Comparison of ENCODE assay signal across 9 mouse cellular contexts in genomic region chr7:27675222-27675612, GRCm38 (mm10). TPM values are rescaled to one million over a fixed set of nuclear protein-coding genes. Genes with fewer than 3 reads are reported as not detected.
DNase-seq lines count a peak whose midpoint lies in the region; ATAC-seq and TF ChIP-seq lines count a peak whose summit lies in the region.
"Had no signal": no experiment of that assay in that cellular context is flagged by ENCODE, and none has a peak within 500 bp of the region (broad histone marks: within the 10 kb centered on the region; RNA-seq: fewer than 3 reads in every experiment).

No protein-coding gene starts in this region.

- no peaks in the 10 kb centered on the region for H3K9me3 ChIP-seq in embryonic facial prominence, embryonic 13.5 days
- no peaks in the 10 kb centered on the region for H3K9me3 ChIP-seq in hindbrain, postnatal 0 days (ENCODE audit: low read length)
- no peaks in the 10 kb centered on the region for H3K9me3 ChIP-seq in midbrain, embryonic 15.5 days

- no peak for DNase-seq in layer of hippocampus, adult 2 months (ENCODE audit: low spot score in 2 of 2)
- no peak for DNase-seq in layer of hippocampus, postnatal 10 days (ENCODE audit: low spot score in 2 of 2)
- DNase-seq in hindbrain, postnatal 0 days (ENCODE audit: low spot score), result no peak
- no peak for DNase-seq in retina, postnatal 1 day
- no peak for DNase-seq in gastrocnemius, adult 8-10 months (ENCODE audit: low spot score in 2 of 2)
- no peak for DNase-seq in embryo, embryonic 11 days

- no peak for ATAC-seq in embryonic facial prominence, embryonic 13.5 days (ENCODE audit: insufficient number of reproducible peaks, insufficient read depth, low FRiP score, low TSS enrichment, low read depth)
- ATAC-seq in hindbrain, postnatal 0 days, result no peak
- ATAC-seq in midbrain, embryonic 15.5 days (replicated peaks), result no peak

- H3K4me1 ChIP-seq in embryonic facial prominence, embryonic 13.5 days, result peaks cover 26% of the 10 kb centered on the region
- peaks cover 25% of the 10 kb centered on the region for H3K4me1 ChIP-seq in hindbrain, postnatal 0 days (ENCODE audit: insufficient read depth, low read length)
- H3K4me1 ChIP-seq in midbrain, embryonic 15.5 days, result peaks cover 40% of the 10 kb centered on the region

- peaks cover 18% of the 10 kb centered on the region; the same call in 1 of the 2 replicates for H3K36me3 ChIP-seq in embryonic facial prominence, embryonic 13.5 days
- no peaks in the 10 kb centered on the region for H3K36me3 ChIP-seq in hindbrain, postnatal 0 days (ENCODE audit: insufficient read depth, low read length)
- H3K36me3 ChIP-seq in midbrain, embryonic 15.5 days (replicated peaks), result no peaks in the 10 kb centered on the region

- no peak overlapping the region for H3K9ac ChIP-seq in embryonic facial prominence, embryonic 13.5 days
- H3K9ac ChIP-seq in hindbrain, postnatal 0 days (replicated peaks; ENCODE audit: low read length), result no peak overlapping the region; the same call in 1 of the 2 replicates
- peak overlapping the region; percentile 93 for H3K9ac ChIP-seq in midbrain, embryonic 15.5 days

- no peak for TF ChIP-seq CTCF in layer of hippocampus, adult 2 months (conservative IDR thresholded peaks at IDR 0.05)
- TF ChIP-seq CTCF in hindbrain, postnatal 0 days (IDR thresholded peaks at IDR 0.05; ENCODE audit: low read depth), result no peak

- 26% methylated on average over 14 of the region's 14 CpGs for WGBS in embryonic facial prominence, embryonic 13.5 days
- 22% methylated on average over 14 of the region's 14 CpGs for WGBS in hindbrain, postnatal 0 days
- 27% methylated on average over 14 of the region's 14 CpGs for WGBS in midbrain, embryonic 15.5 days

- peak overlapping the region; percentile 86 for H3K4me3 ChIP-seq in layer of hippocampus, adult 2 months
- peak overlapping the region; percentile 93 for H3K4me3 ChIP-seq in embryonic facial prominence, embryonic 13.5 days
- peak overlapping the region; percentile 92 for H3K4me3 ChIP-seq in hindbrain, postnatal 0 days (ENCODE audit: low read length)
- H3K4me3 ChIP-seq in midbrain, embryonic 15.5 days, result peak overlapping the region; percentile 53

- H3K27ac ChIP-seq in layer of hippocampus, adult 2 months, result peak overlapping the region; percentile 96; the same call in 1 of the 2 replicates
- H3K27ac ChIP-seq in embryonic facial prominence, embryonic 13.5 days, result no peak overlapping the region
- peak overlapping the region; percentile 91; the same call in 1 of the 2 replicates for H3K27ac ChIP-seq in hindbrain, postnatal 0 days
- H3K27ac ChIP-seq in midbrain, embryonic 15.5 days, result peak overlapping the region; percentile 95; the same call in 1 of the 2 replicates

- H3K4me2 ChIP-seq in embryonic facial prominence, embryonic 13.5 days, result peak overlapping the region; percentile 95
- peak overlapping the region; percentile 97 for H3K4me2 ChIP-seq in hindbrain, postnatal 0 days (ENCODE audit: low read depth, low read length)
- H3K4me2 ChIP-seq in midbrain, embryonic 15.5 days, result peak overlapping the region; percentile 98

- H3K27me3 ChIP-seq in embryonic facial prominence, embryonic 13.5 days, result no peaks in the 10 kb centered on the region
- no peaks in the 10 kb centered on the region for H3K27me3 ChIP-seq in hindbrain, postnatal 0 days (ENCODE audit: insufficient read depth, low read length)
- no peaks in the 10 kb centered on the region for H3K27me3 ChIP-seq in midbrain, embryonic 15.5 days (replicated peaks)

RNA-seq across cellular contexts. Expression of gene Map3k10, which starts 0.8 kb away (rescaled TPM):
- 100 to 1,000 TPM; 180 TPM for total RNA-seq in layer of hippocampus, adult 2 months (2021)
- total RNA-seq in layer of hippocampus, postnatal 10 days (2021), result 100 to 1,000 TPM; 186 to 195 TPM
- polyA plus RNA-seq in embryonic facial prominence, embryonic 13.5 days (2015; fragmentation: Nextera tagmentation; extraction: Ambion mirVana), result 9.3 and 13.0 TPM in 2 replicates
- total RNA-seq in hindbrain, postnatal 0 days (2014; rRNA removed), result 141 and 162 TPM in 2 replicates
- 21.4 and 22.9 TPM in 2 replicates for polyA plus RNA-seq in hindbrain, postnatal 0 days (2015; fragmentation: Nextera tagmentation; extraction: Ambion mirVana)
- 17.2 and 19.9 TPM in 2 replicates for polyA plus RNA-seq in midbrain, embryonic 15.5 days (2015; fragmentation: Nextera tagmentation; extraction: Ambion mirVana)
- 10 to 100 TPM; 40.0 to 47.7 (median 42.4) TPM for total RNA-seq in gastrocnemius, adult 8-10 months (2022)

RNA-seq across cellular contexts. Expression of gene Zfp607b, which starts 13.9 kb away (rescaled TPM):
- 10 to 100 TPM in 1 of 2 experiments, 1 to 10 TPM in 1; 10.0 TPM for total RNA-seq in layer of hippocampus, adult 2 months (2021)
- 1 to 10 TPM; 9.2 to 9.7 TPM for total RNA-seq in layer of hippocampus, postnatal 10 days (2021)
- polyA plus RNA-seq in embryonic facial prominence, embryonic 13.5 days (2015; fragmentation: Nextera tagmentation; extraction: Ambion mirVana), result 5.3 TPM in 2 replicates
- 3.5 and 5.6 TPM in 2 replicates for total RNA-seq in hindbrain, postnatal 0 days (2014; rRNA removed)
- 8.5 and 8.9 TPM in 2 replicates for polyA plus RNA-seq in hindbrain, postnatal 0 days (2015; fragmentation: Nextera tagmentation; extraction: Ambion mirVana)
- polyA plus RNA-seq in midbrain, embryonic 15.5 days (2015; fragmentation: Nextera tagmentation; extraction: Ambion mirVana), result 17.0 and 18.3 TPM in 2 replicates
- under 1 TPM; 0.11 to 0.70 (median 0.33) TPM for total RNA-seq in gastrocnemius, adult 8-10 months (2022)

RNA-seq across cellular contexts. Expression of gene Ttc9b, which starts 21.5 kb away (rescaled TPM):
- 10 to 100 TPM; 42.6 to 47.5 TPM for total RNA-seq in layer of hippocampus, adult 2 months (2021)
- total RNA-seq in layer of hippocampus, postnatal 10 days (2021), result 100 to 1,000 TPM; 106 to 114 TPM
- polyA plus RNA-seq in embryonic facial prominence, embryonic 13.5 days (2015; fragmentation: Nextera tagmentation; extraction: Ambion mirVana), result 1.1 TPM in 2 replicates
- total RNA-seq in hindbrain, postnatal 0 days (2014; rRNA removed), result 104 and 132 TPM in 2 replicates
- polyA plus RNA-seq in hindbrain, postnatal 0 days (2015; fragmentation: Nextera tagmentation; extraction: Ambion mirVana), result 124 and 127 TPM in 2 replicates
- polyA plus RNA-seq in midbrain, embryonic 15.5 days (2015; fragmentation: Nextera tagmentation; extraction: Ambion mirVana), result 71.9 and 74.4 TPM in 2 replicates
- total RNA-seq in gastrocnemius, adult 8-10 months (2022), result not detected
- total RNA-seq: common myeloid progenitor, adult 5-6 weeks had no signal

RNA-seq across cellular contexts. Expression of gene Zfp60, which starts 56.0 kb away (rescaled TPM):
- total RNA-seq in layer of hippocampus, adult 2 months (2021), result 10 to 100 TPM; 37.5 to 38.6 TPM
- total RNA-seq in layer of hippocampus, postnatal 10 days (2021), result 10 to 100 TPM; 36.6 to 37.3 TPM
- polyA plus RNA-seq in embryonic facial prominence, embryonic 13.5 days (2015; fragmentation: Nextera tagmentation; extraction: Ambion mirVana), result 47.9 and 49.9 TPM in 2 replicates
- total RNA-seq in hindbrain, postnatal 0 days (2014; rRNA removed), result 24.3 and 25.3 TPM in 2 replicates
- 35.1 and 36.0 TPM in 2 replicates for polyA plus RNA-seq in hindbrain, postnatal 0 days (2015; fragmentation: Nextera tagmentation; extraction: Ambion mirVana)
- polyA plus RNA-seq in midbrain, embryonic 15.5 days (2015; fragmentation: Nextera tagmentation; extraction: Ambion mirVana), result 125 and 128 TPM in 2 replicates
- total RNA-seq in gastrocnemius, adult 8-10 months (2022), result 1 to 10 TPM; 5.8 to 9.5 (median 6.8) TPM

Comparison
In these comparisons a context has a peak if more than half of its experiments do, and no peak if none do; other contexts are left out.
1. RNA of gene Ttc9b, which starts 21.5 kb away (total RNA-seq): 104 to 132 TPM in hindbrain, postnatal 0 days, 106 to 114 TPM in layer of hippocampus, postnatal 10 days and 42.6 to 47.5 TPM in layer of hippocampus, adult 2 months; not detected in gastrocnemius, adult 8-10 months; every median in the first group is over 10 times any median in the second.
2. Peak in every context shown above with its lines, with median percentiles within 50 percentile points of each other: H3K4me3 ChIP-seq and H3K4me2 ChIP-seq.